Mouse (Mus musculus) G1E (cell line): ENCODE results near the gene Gzmm. TPM values are rescaled to one million over a fixed set of nuclear protein-coding genes. Genes with fewer than 3 reads are reported as not detected.

ENCODE experiments used
- ATAC-seq: 2 replicates; pipeline ENCODE4 v1.8.0; 2016; ENCODE audit warnings: mild to moderate bottlenecking; ENCODE audit not compliant: insufficient number of reproducible peaks, poor library complexity, low FRiP score, severe bottlenecking; ENCODE audit errors: extremely low read depth
- DNase-seq: peaks from one replicate; pipeline ENCODE4 v3.0.0; 2012; ENCODE audit warnings: low spot score
- H3K27me3 ChIP-seq: 2 replicates; pipeline ENCODE4 v1.6.1; 2012; ENCODE audit warnings: mild to moderate bottlenecking, low read length, inconsistent platforms; ENCODE audit not compliant: insufficient read depth
- H3K36me3 ChIP-seq: replicated peaks from 2 replicates; pipeline ENCODE3; 2012; ENCODE audit warnings: mild to moderate bottlenecking, inconsistent platforms
- H3K4me1 ChIP-seq: 2 replicates; pipeline ENCODE4 v1.6.1; 2012; ENCODE audit warnings: low read depth, low read length, inconsistent platforms, mixed read lengths; ENCODE audit not compliant: insufficient read depth
- H3K4me3 ChIP-seq: 2 replicates; pipeline ENCODE4 v1.5.1; 2012; ENCODE audit warnings: low read depth, mild to moderate bottlenecking, inconsistent platforms, low read length, moderate library complexity, mixed read lengths
- H3K9me3 ChIP-seq: replicated peaks from 2 replicates; pipeline ENCODE4 v1.6.1; 2012; ENCODE audit warnings: inconsistent platforms
- CTCF ChIP-seq: IDR thresholded peaks from 2 replicates; pipeline ENCODE4 v1.5.1; 2012; ENCODE audit warnings: low read depth, low read length, inconsistent platforms, mixed read lengths
- GATA1 ChIP-seq: IDR thresholded peaks from 2 replicates; pipeline ENCODE4 v1.6.1; 2012; ENCODE audit warnings: borderline replicate concordance, low read length, inconsistent platforms, mixed read lengths
- GATA2 ChIP-seq: IDR thresholded peaks from 2 replicates; pipeline ENCODE4 v1.6.1; 2012; ENCODE audit warnings: low read depth, low read length, inconsistent platforms, borderline replicate concordance
- POLR2AphosphoS5 ChIP-seq: IDR thresholded peaks from 2 replicates; pipeline ENCODE4 v1.6.1; 2012; ENCODE audit warnings: low read depth, low read length, inconsistent platforms; ENCODE audit not compliant: insufficient replicate concordance
- TAL1 ChIP-seq: conservative IDR thresholded peaks from 2 replicates; pipeline ENCODE4 v1.6.1; 2012; ENCODE audit warnings: low read depth, low read length, inconsistent platforms, mixed read lengths
- polyA plus RNA-seq: library from polyadenylated mRNA; stranded (reverse); fragments of >175 nt; gene quantifications from 2 replicates; pipeline ENCODE4 v1.2.3, GENCODE M21; 2012
- total RNA-seq, 2 experiments: library from RNA; stranded (forward) in 1 of 2; stranded (reverse) in 1 of 2; fragments of 200-1000 nt in 1 of 2; fragments of >200 nt in 1 of 2; fragmentation: Nextera tagmentation in 1 of 2; gene quantifications; 2 replicates each; pipeline ENCODE4 v1.2.3; 2014 to 2017

The Gzmm gene
- total and polyA plus RNA-seq, 3 experiments = 0.28 to 0.33 TPM; not detected in 1

- no peak for DNase-seq
- TF ChIP-seq POLR2AphosphoS5 (no peak), GATA1 (no peak), GATA2 (no peak), CTCF (no peak), TAL1 (no peak)
- ATAC-seq = no peak
- no peaks in the 10 kb centered on the region for H3K27me3 ChIP-seq
- peaks cover 62% of the 10 kb centered on the region for H3K4me1 ChIP-seq
- H3K9me3 ChIP-seq = no peaks in the 10 kb centered on the region
- peak overlapping the region; percentile 92 for H3K4me3 ChIP-seq
- H3K36me3 ChIP-seq = peaks cover 61% of the 10 kb centered on the region
Observed at GRCm38 (mm10) chr10:79683726-79684640, 4.8 kb upstream of the Gzmm start.

GRCm38 (mm10) chr10:79684770-79685600 lies 3.8 kb upstream of the Gzmm start:
- ATAC-seq (no peak), DNase-seq (no peak)
- Histone ChIP-seq H3K36me3 (peaks cover 71% of the 10 kb centered on the region), H3K9me3 (no peaks in the 10 kb centered on the region), H3K4me3 (peak overlapping the region; percentile 36; the same call in 1 of the 2 replicates), H3K27me3 (no peaks in the 10 kb centered on the region), H3K4me1 (peaks cover 62% of the 10 kb centered on the region)
- TF ChIP-seq POLR2AphosphoS5 (no peak), GATA2 (no peak), GATA1 (no peak), CTCF (no peak), TAL1 (no peak)

- Histone ChIP-seq H3K27me3 (no peaks in the 10 kb centered on the region), H3K4me1 (peaks cover 50% of the 10 kb centered on the region), H3K9me3 (no peaks in the 10 kb centered on the region), H3K4me3 (no peak overlapping the region), H3K36me3 (peaks cover 77% of the 10 kb centered on the region)
- no peak for ATAC-seq
- TF ChIP-seq CTCF (no peak), GATA1 (no peak), TAL1 (no peak), GATA2 (no peak), POLR2AphosphoS5 (no peak)
- no peak for DNase-seq
Observed at GRCm38 (mm10) chr10:79686219-79686618, 2.6 kb upstream of the Gzmm start.

DNA sequence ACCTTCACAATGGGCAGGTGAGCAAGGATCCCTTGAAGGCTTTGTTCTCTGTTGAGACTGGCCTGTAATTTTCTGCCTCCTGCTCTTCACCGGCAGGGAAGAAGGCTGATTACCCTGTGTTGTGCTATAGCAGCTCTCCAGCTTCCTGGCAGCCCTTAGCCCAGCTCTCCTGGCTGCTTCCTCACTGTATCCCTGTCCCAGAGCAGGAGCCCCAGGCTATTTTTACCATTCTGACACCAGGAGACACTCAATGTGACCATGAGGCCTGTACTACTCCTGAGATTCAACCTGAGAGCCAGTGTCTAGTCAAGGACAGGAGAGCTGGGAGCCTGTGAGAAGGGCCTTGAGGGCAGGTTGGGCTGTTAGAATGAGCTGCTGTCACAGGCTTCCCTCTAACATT lies 2.1 kb upstream of the Gzmm start:
- no peak for ATAC-seq
- no peak for DNase-seq
- no peaks in the 10 kb centered on the region for H3K27me3 ChIP-seq
- peaks cover 47% of the 10 kb centered on the region for H3K4me1 ChIP-seq
- H3K9me3 ChIP-seq = no peaks in the 10 kb centered on the region
- no peak overlapping the region for H3K4me3 ChIP-seq
- TF ChIP-seq GATA1 (no peak), GATA2 (no peak), POLR2AphosphoS5 (no peak), CTCF (no peak), TAL1 (no peak)
- peaks cover 77% of the 10 kb centered on the region for H3K36me3 ChIP-seq

DNA sequence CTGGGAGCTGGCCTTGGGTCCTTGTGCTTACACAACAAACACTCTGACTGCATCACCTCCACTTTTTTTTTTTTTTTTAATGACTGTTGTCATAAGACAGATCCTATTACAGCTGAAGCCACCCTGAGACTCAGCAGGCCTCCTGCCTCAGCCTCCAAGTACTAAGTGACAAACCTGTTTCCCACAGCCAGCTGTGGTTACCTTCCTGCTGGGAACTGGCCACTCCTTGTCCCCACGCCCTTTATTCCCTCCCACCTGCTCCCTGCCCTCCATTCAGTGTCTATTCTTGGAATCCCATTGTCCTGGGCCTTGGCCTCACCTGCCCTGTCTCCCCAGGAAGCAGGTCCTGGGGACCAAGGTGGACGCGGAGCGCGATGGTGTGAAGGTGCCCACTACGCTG lies 1.3 kb upstream of the Gzmm start:
- TF ChIP-seq TAL1 = no peak
- no peak for TF ChIP-seq CTCF
- no peak for TF ChIP-seq GATA2
- TF ChIP-seq GATA1 = no peak
- TF ChIP-seq POLR2AphosphoS5 = no peak
- no peak for DNase-seq
- H3K27me3 ChIP-seq = no peaks in the 10 kb centered on the region
- H3K36me3 ChIP-seq = peaks cover 81% of the 10 kb centered on the region
- H3K9me3 ChIP-seq = peaks cover 6% of the 10 kb centered on the region
- ATAC-seq = no peak
- peaks cover 47% of the 10 kb centered on the region for H3K4me1 ChIP-seq
- H3K4me3 ChIP-seq = no peak overlapping the region

- DNase-seq = no peak
- H3K9me3 ChIP-seq = peaks cover 6% of the 10 kb centered on the region
- peaks cover 70% of the 10 kb centered on the region for H3K36me3 ChIP-seq
- TF ChIP-seq GATA1 = no peak
- TF ChIP-seq CTCF = no peak
- TF ChIP-seq TAL1 = no peak
- TF ChIP-seq GATA2 = no peak
- peak; percentile 71 for TF ChIP-seq POLR2AphosphoS5
- no peaks in the 10 kb centered on the region for H3K27me3 ChIP-seq
- ATAC-seq = no peak
- no peak overlapping the region for H3K4me3 ChIP-seq
- peaks cover 37% of the 10 kb centered on the region for H3K4me1 ChIP-seq
Observed at GRCm38 (mm10) chr10:79689178-79689577, 358 bp downstream of the Gzmm start.
